Mouse (Mus musculus): ENCODE measurements around the gene Clec9a.

DNA sequence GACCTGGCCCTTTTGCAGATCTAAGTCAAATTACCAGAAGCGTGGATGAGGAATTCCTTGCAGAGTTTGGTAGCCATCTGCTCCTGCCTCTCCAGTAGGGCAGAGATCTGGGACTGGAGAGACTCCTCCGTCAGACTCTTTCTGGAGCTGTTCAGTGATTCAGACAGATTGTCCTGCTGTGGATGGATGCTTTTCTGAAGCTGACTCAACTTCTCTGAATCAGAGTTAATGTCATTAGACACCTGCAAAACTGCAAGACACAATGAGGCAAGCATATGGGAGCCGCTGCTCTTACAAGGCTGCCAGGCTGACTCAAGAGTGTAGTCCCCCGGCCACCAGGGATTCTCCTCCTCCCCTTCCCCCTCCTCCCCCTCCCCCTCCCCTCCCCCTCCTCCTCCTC lies 28.2 kb upstream of the Clec9a start:
- TF ChIP-seq MAFK (IDR thresholded peaks at IDR 0.05; ENCODE audit: insufficient read depth, low read depth, low read length) (no peak), CHD2 (IDR thresholded peaks at IDR 0.05; ENCODE audit: low read depth, low read length) (no peak)
